Mouse (Mus musculus): ENCODE measurements around the gene Prpf40a. TPM values are rescaled to one million over a fixed set of nuclear protein-coding genes. Genes with fewer than 3 reads are reported as not detected.

The Prpf40a gene
- polyA plus RNA-seq (2014; fragmentation: Nextera tagmentation; extraction: Ambion mirVana): 197 and 213 TPM in 2 replicates

DNA sequence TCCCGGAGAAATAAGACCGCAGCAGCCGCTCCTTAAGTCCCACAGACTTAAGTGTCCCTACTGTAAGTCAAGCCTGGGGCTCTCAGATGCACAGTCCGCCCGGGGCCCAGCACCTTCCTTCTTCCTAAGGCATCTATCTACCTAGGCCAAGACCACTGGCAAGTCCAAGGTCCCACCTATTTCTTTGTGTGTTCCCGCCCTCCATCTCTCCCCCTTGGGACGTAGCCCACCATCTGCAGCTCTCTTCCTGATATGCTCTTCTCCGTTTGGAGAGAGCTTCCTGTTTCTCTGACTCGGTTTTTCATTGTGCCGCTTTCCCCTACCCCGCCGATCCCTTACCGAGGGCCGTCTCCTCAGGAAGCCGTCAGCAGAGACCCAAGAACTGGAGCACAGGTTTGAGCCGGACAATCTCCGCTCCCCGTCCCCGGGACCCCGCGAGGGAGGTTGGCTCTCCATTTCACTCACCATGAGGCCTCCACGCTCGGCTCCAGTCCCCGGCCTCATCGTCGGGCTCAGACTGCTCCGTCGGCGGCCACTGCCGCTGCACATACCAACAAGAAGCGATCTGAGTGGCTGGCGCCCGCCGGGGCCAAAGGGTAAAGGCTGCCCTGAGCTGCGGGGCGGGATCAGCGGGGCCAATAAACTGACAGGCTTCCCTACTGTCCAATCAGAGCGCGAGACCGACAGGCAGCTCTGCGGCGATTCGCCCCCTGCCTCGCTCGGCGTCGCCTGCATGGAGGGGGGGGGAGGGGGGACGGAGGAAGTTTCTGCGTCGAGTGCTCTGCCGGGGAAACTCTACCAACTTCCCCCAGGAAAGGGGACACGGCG, at the start of gene Prpf40a:
Gene Prpf40a, minus strand, starts transcription at position 601 of the 828 bp plus-strand sequence.
- no peaks in the 10 kb centered on the region for H3K27me3 ChIP-seq (ENCODE audit: control insufficient read depth, insufficient read depth, low read length)
- peak within 1 kb of the TSS; percentile 91 for H3K27ac ChIP-seq (replicated peaks; ENCODE audit: low read depth, low read length)
- H3K4me2 ChIP-seq (ENCODE audit: low read depth, severe bottlenecking): peak within 1 kb of the TSS; percentile 45
- H3K9ac ChIP-seq (ENCODE audit: low read length): peak within 1 kb of the TSS; percentile 92
- H3K9me3 ChIP-seq (ENCODE audit: control insufficient read depth, low read length): no peaks in the 10 kb centered on the region
- H3K4me3 ChIP-seq (ENCODE audit: low read depth, low read length): peak within 1 kb of the TSS; percentile 86
- ATAC-seq (ENCODE audit: insufficient number of reproducible peaks, low FRiP score, low TSS enrichment, low read depth) (peak; percentile 97), DNase-seq (ENCODE audit: low spot score) (peak; percentile 100)
- H3K36me3 ChIP-seq (ENCODE audit: control insufficient read depth, insufficient read depth, low read length): peaks cover 10% of the 10 kb centered on the region; the same call in 1 of the 2 replicates
- no peaks in the 10 kb centered on the region for H3K4me1 ChIP-seq (ENCODE audit: control insufficient read depth, insufficient read depth, low read length)
- under 1% methylated on average over 52 of the region's 53 CpGs for WGBS

DNA sequence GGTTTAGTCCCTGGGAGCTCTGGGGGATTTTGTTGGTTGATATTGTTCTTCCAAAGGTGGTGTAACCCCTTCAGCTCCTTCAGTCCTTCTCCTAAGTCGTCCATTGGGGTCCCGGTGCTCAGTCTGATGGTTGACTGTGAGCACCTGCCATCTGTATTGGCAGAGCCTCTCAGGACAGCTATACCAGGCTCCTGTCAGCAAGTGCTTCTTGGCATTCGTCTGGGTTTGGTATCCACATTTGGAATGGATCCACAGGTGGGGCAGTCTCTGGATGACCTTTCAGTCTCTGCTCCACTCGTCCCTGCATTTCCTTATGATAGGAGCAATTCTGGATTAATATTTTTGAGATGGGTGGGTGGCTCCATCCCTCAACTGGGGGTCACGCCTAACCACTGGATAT, 31.2 kb upstream of the Prpf40a start:
- H3K27me3 ChIP-seq (ENCODE audit: control insufficient read depth, insufficient read depth, low read length): no peaks in the 10 kb centered on the region

DNA sequence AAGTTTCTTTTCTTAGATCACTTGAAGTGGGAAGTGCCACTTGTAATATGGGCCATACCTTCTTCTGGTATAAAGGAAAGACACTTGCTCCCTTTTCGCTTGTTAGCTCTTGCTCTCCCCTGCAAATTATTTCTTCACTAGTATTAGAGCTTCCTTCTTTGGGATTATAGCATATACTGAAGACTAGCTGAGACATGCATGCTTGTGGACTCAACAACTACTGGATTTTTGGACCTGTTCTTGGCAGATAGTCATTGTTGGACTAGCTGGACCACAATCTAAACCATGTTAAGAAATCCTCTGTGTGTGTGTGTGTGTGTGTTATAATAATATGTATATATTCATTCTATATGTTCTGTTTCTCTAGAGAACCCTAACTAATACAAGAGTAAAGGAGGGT, 22.4 kb upstream of the Prpf40a start:
- no peak overlapping the region for H3K4me2 ChIP-seq (ENCODE audit: low read depth, severe bottlenecking)
- no peak for DNase-seq (ENCODE audit: low spot score)
- ATAC-seq (ENCODE audit: insufficient number of reproducible peaks, low FRiP score, low TSS enrichment, low read depth): no peak
- H3K4me1 ChIP-seq (ENCODE audit: control insufficient read depth, insufficient read depth, low read length): no peaks in the 10 kb centered on the region
- H3K27ac ChIP-seq (replicated peaks; ENCODE audit: low read depth, low read length): no peak overlapping the region
- no peak overlapping the region for H3K4me3 ChIP-seq (ENCODE audit: low read depth, low read length)
- 98% methylated on average over 1 of the region's 1 CpGs for WGBS
- H3K27me3 ChIP-seq (ENCODE audit: control insufficient read depth, insufficient read depth, low read length): no peaks in the 10 kb centered on the region
- peaks cover 5% of the 10 kb centered on the region; the same call in 1 of the 2 replicates for H3K36me3 ChIP-seq (ENCODE audit: control insufficient read depth, insufficient read depth, low read length)
- no peak overlapping the region for H3K9ac ChIP-seq (ENCODE audit: low read length)
- no peaks in the 10 kb centered on the region for H3K9me3 ChIP-seq (ENCODE audit: control insufficient read depth, low read length)

More for the DNA sequence above, 31.2 kb upstream of the Prpf40a start:
- H3K4me3 ChIP-seq (ENCODE audit: low read depth, low read length): no peak overlapping the region
- no peak for ATAC-seq (ENCODE audit: insufficient number of reproducible peaks, low FRiP score, low TSS enrichment, low read depth)
- H3K27ac ChIP-seq (replicated peaks; ENCODE audit: low read depth, low read length): no peak overlapping the region
- H3K36me3 ChIP-seq (ENCODE audit: control insufficient read depth, insufficient read depth, low read length): peaks cover 5% of the 10 kb centered on the region; the same call in 1 of the 2 replicates
- no peak for DNase-seq (ENCODE audit: low spot score)
- no peaks in the 10 kb centered on the region for H3K9me3 ChIP-seq (ENCODE audit: control insufficient read depth, low read length)
- no peak overlapping the region for H3K4me2 ChIP-seq (ENCODE audit: low read depth, severe bottlenecking)
- WGBS: 87% methylated on average over 5 of the region's 5 CpGs
- H3K9ac ChIP-seq (ENCODE audit: low read length): no peak overlapping the region
- H3K4me1 ChIP-seq (ENCODE audit: control insufficient read depth, insufficient read depth, low read length): no peaks in the 10 kb centered on the region

DNA sequence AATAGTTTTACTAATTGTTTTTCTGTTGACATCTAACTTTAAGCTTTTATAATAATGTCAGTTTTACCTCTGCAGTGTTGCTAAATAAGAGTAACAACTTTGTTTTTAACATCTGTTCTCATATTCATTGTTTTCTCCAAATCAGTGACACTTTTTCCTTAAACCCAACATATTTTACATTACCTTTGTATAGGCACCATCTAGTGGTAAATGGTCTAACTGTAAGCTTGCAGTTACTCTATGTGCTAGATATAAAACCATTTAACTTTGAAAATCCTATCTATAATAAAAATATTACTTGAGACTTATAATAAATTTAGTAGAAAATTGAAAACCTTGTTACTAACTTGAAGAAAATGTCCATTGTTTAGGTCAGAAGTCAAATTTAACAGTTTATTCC, 15.7 kb upstream of the Prpf40a start:
- Histone ChIP-seq H3K4me3 (ENCODE audit: low read depth, low read length) (no peak overlapping the region), H3K9me3 (ENCODE audit: control insufficient read depth, low read length) (no peaks in the 10 kb centered on the region), H3K4me1 (ENCODE audit: control insufficient read depth, insufficient read depth, low read length) (no peaks in the 10 kb centered on the region), H3K9ac (ENCODE audit: low read length) (no peak overlapping the region), H3K27ac (replicated peaks; ENCODE audit: low read depth, low read length) (no peak overlapping the region), H3K27me3 (ENCODE audit: control insufficient read depth, insufficient read depth, low read length) (no peaks in the 10 kb centered on the region), H3K4me2 (ENCODE audit: low read depth, severe bottlenecking) (no peak overlapping the region), H3K36me3 (ENCODE audit: control insufficient read depth, insufficient read depth, low read length) (peaks cover 3% of the 10 kb centered on the region; the same call in 1 of the 2 replicates)
- ATAC-seq (ENCODE audit: insufficient number of reproducible peaks, low FRiP score, low TSS enrichment, low read depth): no peak
- DNase-seq (ENCODE audit: low spot score): no peak

DNA sequence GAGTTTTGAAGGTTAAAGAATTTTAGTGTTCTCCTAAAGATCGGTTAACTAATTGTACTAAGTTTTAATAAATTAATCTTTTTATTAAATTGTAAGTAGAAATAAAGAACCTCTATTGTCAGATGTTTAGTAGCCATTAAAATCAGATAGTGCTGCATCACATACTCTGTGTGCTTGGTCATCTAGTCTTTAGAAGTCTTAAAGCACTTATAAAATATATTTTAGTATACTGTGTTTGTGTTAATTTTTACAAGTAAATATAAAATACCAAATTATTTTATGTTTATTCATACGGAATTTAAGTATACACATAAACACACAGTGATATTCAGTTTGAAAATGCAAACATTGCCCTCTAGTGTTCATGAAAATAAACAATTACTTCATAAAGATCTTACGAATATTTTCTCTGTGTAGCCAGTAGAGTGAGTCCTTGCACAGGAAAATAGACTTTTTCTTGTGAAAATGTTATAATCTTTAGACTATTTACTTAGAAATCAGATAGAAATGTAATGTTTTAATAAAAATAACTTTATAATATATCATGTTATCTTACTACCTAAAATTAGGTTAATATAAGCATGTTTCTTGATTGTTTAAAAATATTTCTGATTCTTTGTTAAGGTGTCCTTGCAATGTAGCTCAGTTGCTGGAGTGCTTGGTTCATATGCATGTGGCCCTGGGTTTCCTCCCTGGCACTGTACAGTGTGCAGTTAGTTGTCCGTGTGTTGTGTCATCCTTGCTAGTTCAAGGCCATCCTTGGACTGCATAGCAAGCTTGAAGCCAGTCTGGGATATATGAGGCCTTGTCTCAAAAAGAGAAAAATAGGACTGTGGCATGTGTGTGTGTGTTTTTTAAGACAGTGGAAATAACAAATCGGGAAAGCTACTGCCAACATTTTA, 13.5 kb upstream of the Prpf40a start:
- DNase-seq (ENCODE audit: low spot score): no peak

DNA sequence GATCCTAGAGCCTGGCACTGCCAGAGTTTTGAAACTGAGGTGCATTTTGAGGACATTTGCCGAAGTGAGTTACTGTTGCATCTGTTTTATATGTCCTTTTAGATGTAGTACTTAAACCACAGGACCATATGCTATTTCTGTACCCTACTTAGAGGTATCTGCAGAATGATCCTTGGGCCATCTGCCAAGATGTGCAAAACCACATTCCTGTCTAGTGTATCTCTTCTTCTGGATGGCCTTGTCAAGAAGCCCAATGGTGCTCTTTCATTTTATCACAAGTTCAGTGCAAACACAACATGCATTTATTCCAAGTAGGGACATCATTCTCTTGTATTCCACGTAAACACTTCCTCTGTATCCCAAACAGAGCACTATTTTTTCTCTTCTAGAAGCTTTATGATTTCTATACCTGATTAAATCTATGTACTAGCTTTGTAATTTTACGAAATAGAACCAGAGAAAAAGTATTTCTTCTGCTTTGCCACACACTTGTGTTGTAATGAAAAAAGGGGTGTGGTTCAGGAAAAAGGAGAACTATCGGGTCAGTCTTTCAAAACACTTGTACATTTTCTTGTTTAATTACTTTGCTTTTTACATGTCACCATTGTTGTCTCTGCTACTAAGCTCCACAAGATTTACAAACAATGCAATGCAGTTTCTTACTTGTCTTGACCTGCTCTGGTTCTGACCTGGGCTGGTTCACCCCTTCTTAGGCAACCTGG, 9.2 kb upstream of the Prpf40a start:
- 90% methylated on average over 4 of the region's 4 CpGs for WGBS
- H3K27ac ChIP-seq (replicated peaks; ENCODE audit: low read depth, low read length): no peak overlapping the region
- no peaks in the 10 kb centered on the region for H3K4me1 ChIP-seq (ENCODE audit: control insufficient read depth, insufficient read depth, low read length)
- no peak for DNase-seq (ENCODE audit: low spot score)
- H3K4me3 ChIP-seq (ENCODE audit: low read depth, low read length): no peak overlapping the region
- H3K4me2 ChIP-seq (ENCODE audit: low read depth, severe bottlenecking): no peak overlapping the region
- no peak for ATAC-seq (ENCODE audit: insufficient number of reproducible peaks, low FRiP score, low TSS enrichment, low read depth)
- H3K36me3 ChIP-seq (ENCODE audit: control insufficient read depth, insufficient read depth, low read length): peaks cover 5% of the 10 kb centered on the region; the same call in 1 of the 2 replicates
- H3K9ac ChIP-seq (ENCODE audit: low read length): no peak overlapping the region
- H3K9me3 ChIP-seq (ENCODE audit: control insufficient read depth, low read length): no peaks in the 10 kb centered on the region
- no peaks in the 10 kb centered on the region for H3K27me3 ChIP-seq (ENCODE audit: control insufficient read depth, insufficient read depth, low read length)

More for the DNA sequence above, 13.5 kb upstream of the Prpf40a start:
- H3K27ac ChIP-seq (replicated peaks; ENCODE audit: low read depth, low read length): no peak overlapping the region
- H3K4me3 ChIP-seq (ENCODE audit: low read depth, low read length): no peak overlapping the region
- no peaks in the 10 kb centered on the region for H3K27me3 ChIP-seq (ENCODE audit: control insufficient read depth, insufficient read depth, low read length)
- H3K9ac ChIP-seq (ENCODE audit: low read length): no peak overlapping the region
- peak; percentile 6; the same call in 1 of the 2 replicates for ATAC-seq (ENCODE audit: insufficient number of reproducible peaks, low FRiP score, low TSS enrichment, low read depth)
- H3K9me3 ChIP-seq (ENCODE audit: control insufficient read depth, low read length): no peaks in the 10 kb centered on the region
- H3K36me3 ChIP-seq (ENCODE audit: control insufficient read depth, insufficient read depth, low read length): no peaks in the 10 kb centered on the region
- H3K4me1 ChIP-seq (ENCODE audit: control insufficient read depth, insufficient read depth, low read length): no peaks in the 10 kb centered on the region
- H3K4me2 ChIP-seq (ENCODE audit: low read depth, severe bottlenecking): no peak overlapping the region
- 78% methylated on average over 5 of the region's 5 CpGs for WGBS

DNA sequence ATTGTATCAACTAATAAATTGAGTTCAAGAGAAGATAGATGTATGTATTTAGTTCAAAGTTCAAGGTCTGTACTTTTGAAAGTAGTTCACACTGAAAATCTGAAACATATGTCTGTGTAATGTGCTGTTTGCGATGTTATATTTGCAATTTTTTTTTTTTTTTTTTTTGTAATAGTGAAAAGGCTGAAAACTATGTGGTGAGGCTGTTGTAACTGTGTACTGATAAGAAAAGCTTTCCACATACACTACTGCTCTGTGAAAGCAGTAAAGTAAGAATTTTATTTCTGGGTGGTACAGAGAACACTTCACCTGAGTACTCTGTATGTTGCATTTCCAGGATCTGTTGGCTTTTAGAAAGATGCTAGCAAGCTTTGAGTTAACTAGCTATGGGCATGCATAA, 8.1 kb upstream of the Prpf40a start:
- no peak overlapping the region for H3K4me3 ChIP-seq (ENCODE audit: low read depth, low read length)
- peaks cover 8% of the 10 kb centered on the region; the same call in 1 of the 2 replicates for H3K36me3 ChIP-seq (ENCODE audit: control insufficient read depth, insufficient read depth, low read length)
- H3K27me3 ChIP-seq (ENCODE audit: control insufficient read depth, insufficient read depth, low read length): no peaks in the 10 kb centered on the region
- no peak overlapping the region for H3K9ac ChIP-seq (ENCODE audit: low read length)
- WGBS: 95% methylated on average over 1 of the region's 1 CpGs
- no peak overlapping the region for H3K27ac ChIP-seq (replicated peaks; ENCODE audit: low read depth, low read length)
- ATAC-seq (ENCODE audit: insufficient number of reproducible peaks, low FRiP score, low TSS enrichment, low read depth) (no peak), DNase-seq (ENCODE audit: low spot score) (no peak)
- H3K9me3 ChIP-seq (ENCODE audit: control insufficient read depth, low read length): no peaks in the 10 kb centered on the region
- no peak overlapping the region for H3K4me2 ChIP-seq (ENCODE audit: low read depth, severe bottlenecking)
- H3K4me1 ChIP-seq (ENCODE audit: control insufficient read depth, insufficient read depth, low read length): no peaks in the 10 kb centered on the region

DNA sequence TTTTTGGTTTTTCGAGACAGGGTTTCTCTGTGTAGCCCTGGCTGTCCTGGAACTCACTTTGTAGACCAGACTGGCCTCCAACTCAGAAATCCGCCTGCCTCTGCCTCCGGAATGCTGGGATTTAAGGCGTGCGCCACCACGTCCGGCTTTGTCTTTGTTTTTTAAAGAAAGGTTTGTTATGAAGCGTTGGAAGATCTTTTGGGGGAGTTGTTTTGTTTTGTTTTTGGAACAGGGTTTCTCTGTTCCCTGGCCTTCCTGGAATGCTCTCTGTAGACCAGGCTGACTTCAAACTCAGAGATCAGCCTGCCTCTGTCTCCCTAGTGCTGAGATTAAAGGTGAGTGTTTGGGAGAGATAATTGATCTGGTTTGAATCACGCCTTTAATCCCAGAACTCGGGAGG, 5.3 kb upstream of the Prpf40a start:
- Histone ChIP-seq H3K36me3 (ENCODE audit: control insufficient read depth, insufficient read depth, low read length) (peaks cover 8% of the 10 kb centered on the region; the same call in 1 of the 2 replicates), H3K27me3 (ENCODE audit: control insufficient read depth, insufficient read depth, low read length) (no peaks in the 10 kb centered on the region), H3K9me3 (ENCODE audit: control insufficient read depth, low read length) (no peaks in the 10 kb centered on the region), H3K4me1 (ENCODE audit: control insufficient read depth, insufficient read depth, low read length) (no peaks in the 10 kb centered on the region), H3K4me2 (ENCODE audit: low read depth, severe bottlenecking) (no peak overlapping the region), H3K4me3 (ENCODE audit: low read depth, low read length) (no peak overlapping the region), H3K27ac (replicated peaks; ENCODE audit: low read depth, low read length) (no peak overlapping the region), H3K9ac (ENCODE audit: low read length) (no peak overlapping the region)
- DNase-seq (ENCODE audit: low spot score) (no peak), ATAC-seq (ENCODE audit: insufficient number of reproducible peaks, low FRiP score, low TSS enrichment, low read depth) (no peak)
- whole genome bisulfite sequencing: 95% methylated on average over 10 of the region's 10 CpGs

Measured in limb, embryonic 11.5 days (tissue).